Mouse (Mus musculus) heart, embryonic 11.5 days (tissue): Measurements from ENCODE around the gene Ogfod2. TPM values are rescaled to one million over a fixed set of nuclear protein-coding genes. Genes with fewer than 3 reads are reported as not detected.

Source experiments
- ATAC-seq: fragments of 200-750 bp; cut with Nextera tagmentation; replicated peaks from 2 replicates; pipeline ENCODE4 v1.8.0; 2017; ENCODE audit warnings: moderate library complexity; ENCODE audit not compliant: insufficient number of reproducible peaks, low FRiP score, low TSS enrichment
- H3K27ac ChIP-seq: fragments of 300-500 bp; sonication (generic); 2 replicates; pipeline ENCODE4 v1.5.1; 2014; ENCODE audit warnings: mild to moderate bottlenecking, low read depth, low read length
- H3K27me3 ChIP-seq: fragments of 300-500 bp; sonication (generic); 2 replicates; pipeline ENCODE4 v1.6.1; 2014; ENCODE audit warnings: mild to moderate bottlenecking, low read length, mixed read lengths; ENCODE audit not compliant: control insufficient read depth, insufficient read depth
- H3K36me3 ChIP-seq: fragments of 300-500 bp; sonication (generic); 2 replicates; pipeline ENCODE4 v1.6.1; 2014; ENCODE audit warnings: mild to moderate bottlenecking, low read length, moderate library complexity, mixed read lengths; ENCODE audit not compliant: control insufficient read depth, insufficient read depth
- H3K4me1 ChIP-seq: fragments of 300-500 bp; sonication (generic); 2 replicates; pipeline ENCODE4 v1.6.1; 2014; ENCODE audit warnings: low read length; ENCODE audit not compliant: control insufficient read depth, insufficient read depth
- H3K4me2 ChIP-seq: fragments of 300-500 bp; sonication (generic); 2 replicates; pipeline ENCODE4 v1.6.1; 2014; ENCODE audit warnings: mild to moderate bottlenecking, moderate library complexity
- H3K4me3 ChIP-seq: fragments of 300-500 bp; sonication (generic); 2 replicates; pipeline ENCODE4 v1.5.1; 2014; ENCODE audit warnings: low read depth, low read length
- H3K9ac ChIP-seq: fragments of 300-500 bp; sonication (generic); 2 replicates; pipeline ENCODE4 v1.6.1; 2014; ENCODE audit warnings: mild to moderate bottlenecking, low read depth, low read length, moderate library complexity
- H3K9me3 ChIP-seq: fragments of 300-500 bp; sonication (generic); replicated peaks from 2 replicates; pipeline ENCODE4 v1.6.1; 2016; ENCODE audit warnings: low read length; ENCODE audit not compliant: control insufficient read depth
- WGBS: fragments of 180-500 bp; shearing (Covaris S2); extraction: QIAGEN DNeasy Blood & Tissue Kit; methylation state at CpG from one replicate; pipeline ENCODE4 v1.1.7; 2014; ENCODE audit not compliant: insufficient replicate concordance; 5-methylcytosine and 5-hydroxymethylcytosine counted together
- polyA plus RNA-seq: library from polyadenylated mRNA; unstranded; fragments of >200 nt; fragmentation: Nextera tagmentation; extraction: Ambion mirVana; gene quantifications from 2 replicates; pipeline ENCODE4 v1.2.1, GENCODE M21; 2014

Gene Ogfod2
- polyA plus RNA-seq: 13.6 and 14.8 TPM in 2 replicates

DNA sequence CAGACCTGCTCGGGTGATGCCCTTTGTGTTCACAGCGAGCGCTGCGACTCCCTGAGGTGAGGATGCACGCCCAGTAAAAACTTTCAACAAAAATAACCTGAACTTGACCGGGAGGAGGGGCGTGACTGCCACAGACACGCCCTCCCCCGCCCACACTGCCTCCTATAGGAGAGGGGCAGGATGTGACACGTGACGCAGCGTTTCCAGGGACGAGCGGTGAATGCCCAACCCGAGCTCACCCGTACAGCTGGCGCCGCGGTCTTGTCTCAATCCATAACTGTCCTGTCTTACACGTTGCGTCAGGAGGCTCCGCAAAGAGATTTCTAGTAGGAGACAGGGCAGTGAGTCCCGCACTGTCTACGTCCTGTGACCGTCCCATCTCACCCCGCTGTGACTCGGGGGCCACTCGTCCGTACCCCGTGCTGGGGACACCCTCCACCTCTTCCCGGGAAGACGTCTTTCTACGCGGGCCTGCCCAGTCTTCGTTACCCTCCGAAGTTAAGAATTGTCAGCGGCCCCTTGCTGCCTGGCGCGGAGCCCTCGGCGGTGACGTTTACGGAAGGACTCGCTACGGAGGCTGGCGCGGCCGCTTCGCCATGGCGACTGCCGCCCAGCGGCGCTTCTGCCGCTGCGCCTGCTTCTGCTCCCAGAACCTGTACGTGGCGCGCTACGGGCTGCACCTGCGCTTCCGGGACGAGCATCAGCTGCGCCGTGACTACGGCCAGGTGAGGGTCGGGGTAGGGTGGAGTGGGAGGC is at the start of gene Ogfod2:
TSS of gene Ogfod2 (plus strand) at position 556 of the 756 bp plus-strand sequence.
- Histone ChIP-seq H3K27ac (peak within 1 kb of the TSS; percentile 90), H3K4me3 (peak within 1 kb of the TSS; percentile 87), H3K9ac (peak within 1 kb of the TSS; percentile 86), H3K4me2 (peak within 1 kb of the TSS; percentile 97), H3K4me1 (peaks cover 19% of the 10 kb centered on the region), H3K36me3 (0 out of 2 replicates have a peak, but pooled peaks cover 2% of the 10 kb centered on the region), H3K27me3 (no peaks in the 10 kb centered on the region), H3K9me3 (no peaks in the 10 kb centered on the region)
- ATAC-seq: peak; percentile 95
- 3% methylated on average over 66 of the region's 66 CpGs for WGBS

DNA sequence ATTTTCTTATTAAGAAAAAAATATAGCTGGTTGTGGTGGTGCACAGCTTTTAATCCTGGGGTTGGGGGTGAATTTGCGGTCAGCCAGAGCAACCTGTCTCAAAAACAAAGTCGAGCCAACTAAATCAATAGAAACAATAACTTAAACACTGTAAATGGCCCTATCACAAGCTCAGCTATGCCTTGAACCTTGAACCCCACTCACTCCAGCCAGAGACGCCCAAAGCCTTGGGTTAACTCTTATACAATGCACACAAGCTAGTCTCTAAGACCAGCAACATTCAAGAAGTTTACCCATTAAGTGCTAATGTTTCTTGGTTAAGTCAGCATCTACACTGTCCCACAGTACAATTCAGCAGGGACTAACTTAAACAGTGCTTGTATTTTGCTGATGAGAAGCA is 42.4 kb upstream of the Ogfod2 start:
- Histone ChIP-seq H3K9me3 (no peaks in the 10 kb centered on the region), H3K4me2 (no peak overlapping the region), H3K27me3 (no peaks in the 10 kb centered on the region), H3K27ac (no peak overlapping the region), H3K9ac (no peak overlapping the region), H3K4me1 (peaks cover 6% of the 10 kb centered on the region), H3K4me3 (no peak overlapping the region), H3K36me3 (no peaks in the 10 kb centered on the region)
- WGBS: 90% methylated on average over 3 of the region's 3 CpGs
- ATAC-seq: no peak

DNA sequence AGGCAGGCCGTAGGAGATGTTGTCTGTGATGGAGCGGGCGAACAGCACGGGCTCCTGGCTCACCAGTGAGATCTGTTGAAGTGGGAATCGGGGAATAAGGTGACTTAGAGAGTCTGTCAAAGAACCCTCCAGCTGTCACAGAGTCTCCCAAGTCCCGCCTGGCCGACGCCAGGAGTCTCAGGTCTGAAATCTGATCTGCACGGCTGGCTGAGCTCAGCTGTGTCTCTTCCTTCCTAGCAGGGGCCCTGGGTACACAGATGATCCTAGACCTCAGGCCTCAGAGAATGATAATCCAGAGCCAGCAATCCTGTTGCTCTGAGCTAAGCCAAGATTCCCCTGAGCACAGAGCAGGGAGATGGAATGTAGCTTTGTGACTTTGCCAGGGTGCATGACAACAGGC is 38.4 kb upstream of the Ogfod2 start:
- Histone ChIP-seq H3K9me3 (no peaks in the 10 kb centered on the region), H3K27ac (no peak overlapping the region), H3K4me2 (no peak overlapping the region), H3K36me3 (no peaks in the 10 kb centered on the region), H3K9ac (no peak overlapping the region), H3K4me3 (no peak overlapping the region), H3K27me3 (no peaks in the 10 kb centered on the region), H3K4me1 (peaks cover 25% of the 10 kb centered on the region)
- ATAC-seq: no peak
- WGBS: 38% methylated on average over 9 of the region's 9 CpGs

DNA sequence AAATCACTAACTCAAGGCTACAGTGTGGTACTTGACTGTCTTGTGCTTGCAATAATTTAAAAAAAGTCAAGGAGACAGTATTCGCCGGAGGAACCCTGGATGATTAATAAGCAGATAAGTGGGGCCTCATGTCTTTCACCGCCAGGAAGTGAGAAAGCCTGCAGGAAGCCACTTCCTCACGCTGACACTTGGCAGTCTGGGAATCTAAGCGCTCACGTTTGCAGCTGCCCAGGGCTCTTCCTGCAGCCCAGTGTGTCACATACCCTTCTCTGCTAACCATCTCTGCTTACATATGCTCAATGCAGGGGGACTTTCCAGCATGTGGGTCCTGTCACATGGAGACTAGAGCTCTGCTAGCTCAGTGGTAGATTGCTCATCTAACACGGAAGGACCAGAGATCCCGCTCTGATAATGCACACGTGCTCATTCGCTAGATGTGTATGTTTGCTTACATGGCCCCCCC is 37.2 kb upstream of the Ogfod2 start:
- 25% methylated on average over 10 of the region's 10 CpGs for WGBS
- Histone ChIP-seq H3K36me3 (no peaks in the 10 kb centered on the region), H3K27me3 (no peaks in the 10 kb centered on the region), H3K9ac (no peak overlapping the region), H3K27ac (0 out of 2 replicates have a peak overlapping the region, but pooled peaks have one; percentile 10), H3K4me2 (no peak overlapping the region), H3K4me3 (no peak overlapping the region), H3K4me1 (peaks cover 25% of the 10 kb centered on the region), H3K9me3 (no peaks in the 10 kb centered on the region)
- peak; percentile 35; the same call in 1 of the 2 replicates for ATAC-seq

- no peak overlapping the region for H3K27ac ChIP-seq
- H3K9me3 ChIP-seq: no peaks in the 10 kb centered on the region
- no peak overlapping the region for H3K4me2 ChIP-seq
- no peak for ATAC-seq
- peaks cover 30% of the 10 kb centered on the region for H3K4me1 ChIP-seq
- H3K9ac ChIP-seq: no peak overlapping the region
- 61% methylated on average over 9 of the region's 9 CpGs for WGBS
- H3K27me3 ChIP-seq: no peaks in the 10 kb centered on the region
- no peaks in the 10 kb centered on the region for H3K36me3 ChIP-seq
- H3K4me3 ChIP-seq: no peak overlapping the region
These were observed 36.4 kb upstream of the Ogfod2 start for GRCm38 (mm10) chr5:124075716-124076115.

DNA sequence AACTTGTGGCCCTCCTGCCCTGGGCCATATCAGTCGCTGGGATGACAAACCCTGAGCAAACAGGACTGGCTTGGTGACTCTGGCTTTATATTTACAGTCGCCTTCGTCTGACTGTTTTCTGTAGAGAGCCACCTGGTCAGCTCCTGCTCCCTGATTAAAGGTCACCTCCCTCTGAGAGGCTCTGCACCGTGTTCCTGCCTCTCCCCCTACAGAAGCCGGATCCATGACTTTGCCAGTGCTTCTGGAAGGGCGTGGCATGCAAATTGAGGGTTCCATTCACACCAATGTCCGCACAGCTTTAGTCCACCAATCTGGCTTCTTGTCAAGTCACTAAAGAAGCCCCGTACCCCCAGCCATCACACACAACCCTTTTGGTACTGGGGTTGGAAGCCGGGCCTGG is 35.5 kb upstream of the Ogfod2 start:
- H3K27ac ChIP-seq: no peak overlapping the region
- no peak overlapping the region for H3K4me3 ChIP-seq
- H3K4me1 ChIP-seq: peaks cover 31% of the 10 kb centered on the region
- H3K4me2 ChIP-seq: no peak overlapping the region
- no peaks in the 10 kb centered on the region for H3K9me3 ChIP-seq
- 46% methylated on average over 9 of the region's 9 CpGs for WGBS
- no peaks in the 10 kb centered on the region for H3K27me3 ChIP-seq
- no peak for ATAC-seq
- no peaks in the 10 kb centered on the region for H3K36me3 ChIP-seq
- H3K9ac ChIP-seq: 0 out of 2 replicates have a peak overlapping the region, but pooled peaks have one; percentile 39

DNA sequence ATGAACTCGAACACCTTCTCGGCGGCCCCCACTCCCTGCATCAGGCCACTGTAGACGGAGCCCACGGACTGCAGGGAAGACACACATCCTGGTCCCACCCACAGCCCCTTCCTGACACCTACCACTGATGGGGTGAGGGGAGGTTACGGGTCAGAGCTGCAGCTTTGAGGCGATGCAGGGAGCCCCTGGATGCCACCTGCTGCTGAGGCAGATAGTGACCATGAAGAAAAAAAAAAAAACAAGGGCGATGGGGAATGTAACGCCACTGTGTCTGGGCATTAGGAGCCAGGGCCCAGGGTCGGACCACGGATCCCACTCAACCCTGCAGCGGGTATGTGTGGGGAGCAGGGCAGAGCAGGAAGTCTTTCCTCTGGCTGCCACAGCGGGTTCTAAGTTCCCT is 34.9 kb upstream of the Ogfod2 start:
- Histone ChIP-seq H3K27me3 (no peaks in the 10 kb centered on the region), H3K9me3 (no peaks in the 10 kb centered on the region), H3K36me3 (no peaks in the 10 kb centered on the region), H3K27ac (no peak overlapping the region), H3K4me1 (peaks cover 31% of the 10 kb centered on the region), H3K4me2 (no peak overlapping the region), H3K9ac (no peak overlapping the region), H3K4me3 (no peak overlapping the region)
- no peak for ATAC-seq
- 76% methylated on average over 13 of the region's 13 CpGs for WGBS

- WGBS: 65% methylated on average over 6 of the region's 6 CpGs
- H3K4me2 ChIP-seq: no peak overlapping the region
- no peak overlapping the region for H3K4me3 ChIP-seq
- no peak overlapping the region for H3K27ac ChIP-seq
- H3K27me3 ChIP-seq: no peaks in the 10 kb centered on the region
- no peaks in the 10 kb centered on the region for H3K9me3 ChIP-seq
- no peak overlapping the region for H3K9ac ChIP-seq
- no peaks in the 10 kb centered on the region for H3K36me3 ChIP-seq
- ATAC-seq: no peak
- peaks cover 31% of the 10 kb centered on the region for H3K4me1 ChIP-seq
These were observed 34.1 kb upstream of the Ogfod2 start for GRCm38 (mm10) chr5:124077856-124078460.
